Mouse (Mus musculus): ENCODE measurements around the gene Tap2.

Tap2 gene

DNA sequence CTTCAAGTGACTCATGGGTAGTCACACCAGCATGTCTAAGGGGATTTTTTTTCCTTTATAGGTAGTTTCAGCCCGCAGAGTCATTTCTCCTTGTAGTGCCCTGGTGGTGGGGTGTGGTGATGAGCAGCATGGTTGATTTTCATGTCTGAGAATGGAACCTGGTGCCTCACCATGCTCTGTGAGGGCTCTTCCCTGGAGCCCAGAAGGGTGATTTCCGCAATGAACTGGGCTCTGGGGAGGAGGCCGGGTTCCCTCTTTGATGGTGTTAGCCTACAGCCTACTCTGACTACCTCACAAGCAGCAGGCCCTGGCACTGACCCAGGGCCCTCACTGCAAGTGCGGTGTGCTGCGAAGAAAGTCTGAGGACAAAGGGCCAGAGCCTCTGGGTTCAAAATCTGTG is at the start of gene Tap2:
Tap2 (plus strand) TSS at position 84 of the 400 bp plus-strand sequence.
- DNase-seq: no peak

GRCm38 (mm10) chr17:34155534-34155933 is 47.8 kb upstream of the Tap2 start:
- DNase-seq: no peak

- peak; percentile 16 for DNase-seq
Observed at GRCm38 (mm10) chr17:34164202-34164895, 39.0 kb upstream of the Tap2 start.

DNA sequence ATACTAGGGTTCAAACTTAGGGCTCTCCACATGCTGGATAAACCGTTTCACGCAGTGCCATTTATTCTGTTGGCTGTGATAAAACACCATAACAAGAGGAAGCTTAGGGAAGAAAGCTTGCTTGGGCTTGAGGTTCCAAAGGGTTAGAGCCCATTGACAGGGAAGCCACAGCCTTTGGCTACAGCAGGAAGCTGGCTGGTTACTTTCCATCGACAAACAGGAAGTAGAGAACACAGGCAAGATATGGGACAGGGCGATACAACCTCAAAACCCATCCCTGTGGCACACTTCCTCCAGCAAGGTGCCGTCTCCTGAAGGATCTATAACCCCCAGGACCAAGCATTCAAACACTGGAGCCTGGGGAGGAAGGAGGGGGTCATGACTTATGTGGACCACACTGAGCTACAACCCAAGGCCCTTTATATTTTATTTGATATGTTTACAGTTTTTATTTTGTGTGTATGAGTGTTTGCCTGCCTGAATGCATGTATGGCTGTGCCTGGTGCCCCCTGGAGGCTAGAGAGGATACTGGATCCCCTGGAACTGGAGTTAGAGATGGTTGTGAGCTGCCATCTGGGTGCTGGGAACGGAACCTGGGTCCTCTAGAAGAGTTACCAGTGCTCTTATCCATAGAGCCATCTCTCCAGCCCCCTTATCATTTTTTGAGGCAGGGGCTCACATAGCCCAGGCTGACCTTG is 38.1 kb upstream of the Tap2 start:
- no peak for DNase-seq

- DNase-seq: peak; percentile 24
Observed at GRCm38 (mm10) chr17:34169279-34169678, 34.0 kb upstream of the Tap2 start.

GRCm38 (mm10) chr17:34170487-34170876 is 32.8 kb upstream of the Tap2 start:
- DNase-seq: no peak

DNA sequence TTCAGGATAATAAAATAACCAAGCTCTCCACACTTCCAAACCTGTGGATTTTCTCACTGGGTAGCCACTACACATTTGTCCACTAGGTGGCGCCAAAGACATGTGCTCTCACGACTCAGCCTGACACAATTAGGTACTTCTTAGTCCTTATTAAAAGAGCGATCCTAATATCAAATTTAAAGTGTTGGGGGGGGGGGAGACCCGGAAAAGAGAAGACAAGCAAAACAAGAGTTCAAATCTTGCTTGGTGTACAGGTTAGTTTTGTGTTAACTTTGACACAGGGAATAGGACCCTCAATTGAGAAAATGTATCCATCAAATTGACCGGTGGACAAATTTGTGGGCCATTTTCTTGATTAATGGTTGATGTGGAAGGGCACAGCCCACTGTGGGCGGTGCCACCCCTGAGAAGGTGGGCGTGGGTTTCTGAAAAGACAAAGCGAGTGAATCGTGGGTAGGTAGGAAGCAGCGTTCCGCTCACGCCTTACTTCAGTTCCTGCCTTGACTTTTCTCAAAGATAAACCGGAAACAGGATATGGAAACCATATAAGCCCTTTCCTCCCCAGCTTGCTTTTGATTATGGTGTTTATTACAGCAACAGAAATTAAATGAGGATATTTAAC is 32.3 kb upstream of the Tap2 start:
- DNase-seq: peak; percentile 81

DNA sequence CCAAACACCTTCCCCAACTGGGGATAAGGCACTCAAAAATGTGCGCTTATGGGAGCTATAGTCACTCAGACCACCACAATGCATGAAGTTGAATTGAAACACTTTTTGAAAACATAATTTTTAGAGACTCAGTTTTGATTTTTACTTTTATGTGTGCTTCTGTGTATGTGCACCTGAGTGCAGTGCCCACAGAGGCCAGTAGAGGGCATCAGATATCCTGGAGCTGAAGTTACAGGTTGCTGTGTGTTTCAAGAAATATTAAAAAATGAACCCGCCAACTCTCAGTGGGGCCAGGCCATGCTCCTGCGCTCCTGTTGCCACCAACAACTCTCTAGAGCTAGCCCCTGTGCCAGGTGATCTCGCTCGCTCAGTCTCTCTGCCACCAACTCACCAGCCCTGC is 30.8 kb upstream of the Tap2 start:
- no peak for DNase-seq

GRCm38 (mm10) chr17:34174075-34174474 is 29.3 kb upstream of the Tap2 start:
- DNase-seq: no peak

GRCm38 (mm10) chr17:34177179-34177578 is 26.1 kb upstream of the Tap2 start:
- DNase-seq: no peak

GRCm38 (mm10) chr17:34179019-34179418 is 24.3 kb upstream of the Tap2 start:
- no peak for DNase-seq

DNA sequence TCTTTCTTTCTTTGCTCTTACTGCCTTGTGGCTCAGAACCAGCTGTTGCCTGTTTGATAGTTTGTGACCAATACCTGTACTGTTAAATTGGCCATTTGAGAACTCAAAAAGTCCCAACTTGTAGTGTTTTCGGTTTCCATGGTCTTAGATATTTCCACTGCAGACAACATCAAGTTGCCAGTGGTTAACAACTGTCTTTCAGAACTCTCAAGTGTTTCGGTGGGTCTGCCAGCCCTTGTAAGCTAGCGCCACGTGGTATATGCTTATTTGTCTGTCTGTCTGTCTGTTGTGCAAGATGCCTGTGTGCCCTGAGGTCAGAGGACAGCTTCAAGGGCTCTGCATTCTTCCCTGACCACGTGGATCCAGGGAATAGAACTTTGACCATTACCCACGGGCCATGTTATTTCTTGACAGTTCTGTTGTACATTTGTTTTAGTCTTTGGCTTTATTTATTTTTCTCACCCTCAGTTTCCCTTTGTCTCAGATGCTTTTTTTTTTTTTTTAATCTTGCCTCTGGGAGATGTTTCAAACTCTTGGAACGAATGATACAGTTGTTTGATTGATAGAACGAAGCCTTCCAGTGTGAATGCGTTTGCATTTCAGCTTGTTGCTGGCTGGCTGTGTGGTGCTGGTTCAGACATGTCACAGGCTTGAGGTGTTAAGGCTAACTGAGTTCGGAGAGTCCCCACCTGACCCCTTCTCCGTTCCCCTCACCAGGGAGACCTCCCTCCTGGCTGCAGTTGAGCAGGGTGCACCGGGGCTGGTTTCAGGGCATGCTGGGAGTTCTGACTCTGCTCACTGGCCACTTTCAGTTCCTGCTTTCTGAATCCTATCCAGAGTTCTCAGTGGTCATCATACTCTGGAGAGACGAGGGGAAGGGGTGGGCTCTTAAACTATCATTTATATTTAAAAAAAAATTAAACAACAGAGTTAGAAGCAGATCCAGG is 23.1 kb upstream of the Tap2 start:
- no peak for DNase-seq

DNA sequence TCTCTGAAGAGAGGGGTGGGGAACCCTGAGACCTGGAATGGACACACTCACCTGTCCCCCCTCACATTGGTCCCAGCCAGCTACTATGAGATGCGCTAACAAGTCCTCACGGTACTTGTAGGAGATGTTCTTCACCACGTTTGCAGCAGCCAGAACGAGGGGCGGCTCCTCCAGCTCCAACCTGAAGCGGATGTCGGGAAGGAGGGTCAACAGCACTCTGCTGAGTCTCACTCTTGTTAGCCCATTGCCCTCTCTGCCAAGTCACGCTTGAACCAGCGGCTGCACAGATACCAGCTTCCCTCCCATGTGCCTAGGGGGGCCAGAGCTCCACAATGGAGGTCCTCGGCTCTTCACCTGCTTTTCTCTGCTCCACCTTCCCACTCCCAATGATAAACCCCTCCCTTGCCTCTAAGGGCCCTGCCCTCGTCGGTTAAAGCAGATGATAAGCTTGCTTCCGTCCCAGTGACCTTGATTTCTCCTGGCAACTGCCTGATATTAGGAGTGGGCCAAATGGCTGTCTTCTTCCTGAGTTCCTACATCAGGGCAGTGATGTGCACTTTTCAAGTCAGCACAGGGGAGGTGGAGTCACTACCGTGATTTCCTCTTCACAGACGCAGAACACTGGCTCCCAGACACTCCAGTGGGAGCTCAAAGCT is 19.6 kb upstream of the Tap2 start:
- DNase-seq: no peak

- DNase-seq: no peak
Observed at GRCm38 (mm10) chr17:34185526-34185925, 17.8 kb upstream of the Tap2 start.

DNA sequence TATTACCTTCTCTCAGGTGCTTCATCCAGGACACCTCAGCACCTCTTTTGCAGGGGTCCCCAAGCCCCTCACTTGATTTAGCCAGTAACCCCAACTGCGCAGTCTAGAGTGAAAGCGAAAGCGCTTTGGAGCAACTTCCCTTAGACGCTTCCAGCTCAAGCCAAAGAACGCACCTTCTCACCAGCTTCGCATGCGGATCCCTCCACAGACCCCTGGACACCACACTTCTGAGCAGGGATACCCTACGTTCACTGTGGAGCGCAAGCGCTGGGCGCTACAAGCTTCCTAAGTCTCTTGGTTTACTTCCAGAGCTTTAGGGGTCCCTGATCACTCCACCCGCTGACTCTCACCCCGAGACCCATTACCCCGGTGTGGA is 16.5 kb upstream of the Tap2 start:
- no peak for DNase-seq

DNA sequence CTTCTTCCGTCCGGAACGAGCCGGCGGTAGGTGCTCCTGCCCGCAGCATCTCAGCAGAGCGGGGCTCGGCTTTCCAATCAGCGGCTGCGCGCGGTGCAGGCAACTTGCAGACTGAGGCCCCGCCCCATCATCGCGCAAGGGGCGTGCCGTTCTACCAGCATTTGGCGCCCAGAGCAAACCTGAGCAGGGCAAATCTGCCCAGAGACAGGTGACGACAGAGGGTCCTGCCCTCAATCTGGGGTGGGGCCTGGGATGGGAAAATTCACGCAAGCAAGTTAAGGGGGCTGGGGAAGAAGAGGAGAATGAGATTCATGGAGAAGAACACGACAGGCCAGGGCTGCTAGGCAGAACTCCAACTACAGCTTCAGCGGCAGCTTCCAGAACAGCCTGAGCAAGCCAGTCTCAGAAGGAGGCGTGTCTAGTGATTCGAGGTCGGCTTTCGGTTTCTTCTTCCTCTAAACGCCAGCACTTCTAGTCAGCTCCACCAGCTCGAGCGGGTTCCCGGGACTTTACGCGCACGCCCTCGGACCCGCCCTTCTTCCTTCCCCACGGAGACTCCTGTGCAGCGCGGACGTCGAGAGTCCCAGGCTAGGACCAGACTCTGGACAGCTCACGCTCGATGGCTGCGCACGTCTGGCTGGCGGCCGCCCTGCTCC is 15.9 kb upstream of the Tap2 start, which contains the start of the genes Tap1 and Psmb9:
Tap1 (plus strand) TSS at position 293 of the 656 bp plus-strand sequence.
Psmb9 (minus strand) TSS at position 504 of the 656 bp plus-strand sequence.
- peak; percentile 97 for DNase-seq

GRCm38 (mm10) chr17:34188010-34188409 is 15.3 kb upstream of the Tap2 start:
- no peak for DNase-seq

GRCm38 (mm10) chr17:34188986-34189385 is 14.3 kb upstream of the Tap2 start:
- no peak for DNase-seq

GRCm38 (mm10) chr17:34192852-34193251 is 10.5 kb upstream of the Tap2 start:
- no peak for DNase-seq

GRCm38 (mm10) chr17:34193468-34193867 is 9.9 kb upstream of the Tap2 start:
- no peak for DNase-seq

DNA sequence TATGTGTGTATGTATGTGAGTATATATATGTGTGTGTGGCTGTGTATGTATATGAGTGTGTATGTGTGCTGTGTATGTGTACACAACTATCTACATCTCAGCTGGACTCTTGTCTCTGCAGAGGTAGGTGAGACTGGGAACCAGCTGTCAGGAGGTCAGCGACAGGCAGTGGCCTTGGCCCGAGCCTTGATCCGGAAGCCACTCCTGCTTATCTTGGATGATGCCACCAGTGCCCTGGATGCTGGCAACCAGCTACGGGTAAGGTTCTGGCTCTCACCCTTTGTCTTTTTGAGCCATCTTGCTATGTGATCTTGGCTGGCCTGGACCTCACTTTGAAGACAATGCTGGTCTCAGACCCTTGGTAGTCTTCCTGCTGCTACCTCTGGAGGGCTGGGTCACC is 8.6 kb upstream of the Tap2 start:
- no peak for DNase-seq

- DNase-seq: no peak
Observed at GRCm38 (mm10) chr17:34196491-34196890, 6.8 kb upstream of the Tap2 start.

Measured in right cerebral cortex, postnatal 14 days (tissue).